Mouse (Mus musculus) myocyte (in vitro differentiated cells): ENCODE measurements around the gene 1700022I11Rik.

ENCODE experiments used
- POLR2A ChIP-seq: IDR thresholded peaks from one replicate; pipeline ENCODE4 v1.6.1; 2011; ENCODE audit warnings: low read depth, mild to moderate bottlenecking, control low read depth, moderate library complexity; ENCODE audit not compliant: insufficient read length
- USF1 ChIP-seq: IDR thresholded peaks from one replicate; pipeline ENCODE4 v1.6.1; 2011; ENCODE audit warnings: low read depth, mild to moderate bottlenecking, control low read depth, moderate library complexity

- TF ChIP-seq USF1 (no peak), POLR2A (no peak)
These were observed 24.4 kb upstream of the 1700022I11Rik start for GRCm38 (mm10) chr4:42945043-42945442.
